Mouse (Mus musculus) A20 (cell line): ENCODE data around the gene Methig1.

Experiments
- DNase-seq: peaks from one replicate; pipeline ENCODE4 v3.0.0-alpha.2; 2011; ENCODE audit warnings: low read depth, low spot score

The Methig1 gene

DNA sequence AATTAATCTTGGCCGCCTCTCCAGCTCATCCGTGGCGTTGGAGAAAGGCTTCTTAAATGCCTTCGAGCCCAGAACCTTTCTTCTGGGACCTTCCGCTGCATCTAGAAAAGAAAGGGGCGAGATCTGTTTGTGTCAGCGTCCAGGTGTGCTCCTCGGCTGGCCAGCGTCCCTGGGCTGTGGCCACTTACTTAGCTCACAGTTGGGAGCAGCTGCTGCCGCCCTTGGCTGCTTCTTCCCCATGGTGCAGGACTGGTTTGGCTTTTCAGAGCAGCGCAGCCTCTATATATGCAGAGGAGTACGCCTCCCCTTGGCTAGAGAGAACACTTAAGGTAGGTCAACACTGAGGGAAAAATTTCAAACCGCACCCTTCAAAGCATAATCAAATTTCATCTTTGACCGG is 71.0 kb downstream of the Methig1 start:
- DNase-seq: peak; percentile 57

GRCm38 (mm10) chr15:100424396-100425122 is 71.6 kb downstream of the Methig1 start, which contains the start of gene Slc11a2:
Slc11a2 (minus strand) TSS chr15:100425072.
- peak; percentile 18 for DNase-seq

DNA sequence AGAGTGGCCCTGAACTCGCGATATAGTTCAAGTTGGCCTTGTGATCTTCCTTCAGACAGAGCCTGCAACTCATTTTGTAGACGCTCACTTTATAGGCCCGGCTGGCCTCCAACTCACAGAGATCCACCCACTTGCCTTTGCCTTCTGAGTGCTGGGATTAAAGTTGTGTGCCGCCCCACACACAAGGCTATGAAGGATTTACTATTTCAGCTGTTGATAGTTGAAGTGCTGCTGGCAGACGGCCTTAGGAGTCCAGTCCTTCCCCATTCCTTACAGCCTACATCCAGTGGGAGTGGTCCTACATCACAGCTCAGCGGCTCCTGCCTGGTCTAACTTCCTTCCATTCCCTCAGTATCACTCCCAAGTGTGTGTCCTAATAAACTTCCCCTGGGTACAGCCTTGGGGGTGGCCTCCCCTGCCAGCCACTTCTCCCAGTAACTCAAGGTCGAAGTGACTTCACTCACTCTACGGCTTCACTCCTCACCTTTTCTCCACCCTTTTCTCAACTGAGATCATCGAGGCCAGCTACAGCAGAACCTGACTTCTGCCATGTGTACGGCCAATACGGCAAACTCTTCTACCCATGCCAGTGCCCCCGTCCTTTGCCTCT is 75.5 kb downstream of the Methig1 start:
- no peak for DNase-seq

DNA sequence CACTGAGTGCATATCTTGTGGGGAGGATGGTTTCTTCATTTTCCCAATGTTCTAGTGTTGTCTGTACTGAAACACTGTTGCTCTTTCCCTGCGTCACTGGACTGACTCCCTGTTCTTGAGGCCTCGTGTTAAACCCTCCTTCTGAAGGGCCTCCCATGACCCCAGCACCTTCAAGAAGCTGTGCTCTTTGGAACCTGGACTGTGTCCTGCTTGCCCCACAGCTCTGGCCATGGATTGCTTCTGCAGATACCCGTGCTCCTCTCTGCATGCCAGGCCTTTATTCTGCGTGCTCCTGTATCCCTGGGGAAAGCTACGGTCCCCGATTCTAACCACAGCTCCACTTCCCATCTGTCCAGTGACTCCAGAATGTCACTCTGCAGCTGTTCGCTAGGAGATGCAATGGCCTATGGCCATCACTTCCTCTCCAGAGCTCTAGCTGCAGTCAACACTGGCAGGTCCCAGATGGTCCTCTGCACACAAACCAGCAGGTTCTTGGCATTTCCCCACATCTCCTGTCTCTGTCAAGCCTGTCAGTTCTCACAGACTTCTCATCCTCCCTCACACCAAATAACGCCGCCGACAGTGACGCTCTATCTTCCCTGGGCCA is 77.1 kb downstream of the Methig1 start:
- no peak for DNase-seq

- no peak for DNase-seq
These were observed 80.3 kb downstream of the Methig1 start for GRCm38 (mm10) chr15:100433234-100433633.
